Mouse (Mus musculus) heart, adult 18-20 months (tissue): ENCODE data around the gene Ppp1r9a. TPM values are rescaled to one million over a fixed set of nuclear protein-coding genes. Genes with fewer than 3 reads are reported as not detected.
A peak's percentile ranks its signal among the peaks of the same experiment; 100 is the strongest.

ENCODE experiments used
- DNase-seq, 2 experiments: peaks; one replicate each; pipeline ENCODE4 v3.0.0; 2021 to 2022; ENCODE audit warnings: mixed read lengths in 1 of 2
- total RNA-seq, 2 experiments: library from RNA; stranded (reverse); gene quantifications; 2 replicates each; pipeline ENCODE4 v1.2.3; 2021

The Ppp1r9a gene
- total RNA-seq, 2 experiments from 2014 or later: 9.9 to 11.5 TPM

GRCm38 (mm10) chr6:4956651-4957050 lies 53.9 kb downstream of the Ppp1r9a start:
- DNase-seq: no peak

- DNase-seq: no peak
Observed at GRCm38 (mm10) chr6:4962197-4962596, 59.5 kb downstream of the Ppp1r9a start.

GRCm38 (mm10) chr6:4963049-4963448 lies 60.3 kb downstream of the Ppp1r9a start:
- DNase-seq: no peak

- no peak for DNase-seq
Observed at GRCm38 (mm10) chr6:4967236-4967635, 64.5 kb downstream of the Ppp1r9a start.

- peak; percentile 45 to 57 for DNase-seq
Observed at GRCm38 (mm10) chr6:4971229-4971628, 68.5 kb downstream of the Ppp1r9a start.

- DNase-seq: no peak
Observed at GRCm38 (mm10) chr6:4972808-4973207, 70.1 kb downstream of the Ppp1r9a start.

GRCm38 (mm10) chr6:4973337-4973736 lies 70.6 kb downstream of the Ppp1r9a start:
- peak in 1 of 2 experiments; percentile 16 for DNase-seq

- no peak for DNase-seq
Observed at GRCm38 (mm10) chr6:4977515-4977914, 74.8 kb downstream of the Ppp1r9a start.

- no peak for DNase-seq
Observed at GRCm38 (mm10) chr6:4978249-4978648, 75.5 kb downstream of the Ppp1r9a start.

- no peak for DNase-seq
Observed at GRCm38 (mm10) chr6:4978897-4979296, 76.2 kb downstream of the Ppp1r9a start.

- DNase-seq: no peak
Observed at GRCm38 (mm10) chr6:4980113-4980512, 77.4 kb downstream of the Ppp1r9a start.

- no peak for DNase-seq
Observed at GRCm38 (mm10) chr6:4982686-4983162, 80.0 kb downstream of the Ppp1r9a start.

- no peak for DNase-seq
Observed at GRCm38 (mm10) chr6:4985668-4986067, 83.0 kb downstream of the Ppp1r9a start.

- DNase-seq: no peak
Observed at GRCm38 (mm10) chr6:4987084-4987483, 84.4 kb downstream of the Ppp1r9a start.

GRCm38 (mm10) chr6:4988688-4989087 lies 86.0 kb downstream of the Ppp1r9a start:
- no peak for DNase-seq

GRCm38 (mm10) chr6:4992308-4992707 lies 89.6 kb downstream of the Ppp1r9a start:
- no peak for DNase-seq

GRCm38 (mm10) chr6:4993600-4994160 lies 91.0 kb downstream of the Ppp1r9a start:
- no peak for DNase-seq

GRCm38 (mm10) chr6:4994161-4994919 lies 91.6 kb downstream of the Ppp1r9a start:
- DNase-seq: no peak

- DNase-seq: no peak
Observed at GRCm38 (mm10) chr6:4997599-4997998, 94.9 kb downstream of the Ppp1r9a start.

GRCm38 (mm10) chr6:4998929-4999328 lies 96.2 kb downstream of the Ppp1r9a start:
- DNase-seq: no peak

GRCm38 (mm10) chr6:5000788-5001187 lies 98.1 kb downstream of the Ppp1r9a start:
- DNase-seq: no peak

- DNase-seq: peak; percentile 20 to 50
Observed at GRCm38 (mm10) chr6:5005491-5006275, 103.0 kb downstream of the Ppp1r9a start.
